13 mouse cellular contexts compared by ENCODE assay signal in genomic region chr17:83179151-83179531, GRCm38 (mm10). TPM values are rescaled to one million over a fixed set of nuclear protein-coding genes. Genes with fewer than 3 reads are reported as not detected.
DNase-seq lines count a peak whose midpoint lies in the region; ATAC-seq and TF ChIP-seq lines count a peak whose summit lies in the region.
"Had no signal": no experiment of that assay in that cellular context is flagged by ENCODE, and none has a peak within 500 bp of the region (broad histone marks: within the 10 kb centered on the region; RNA-seq: fewer than 3 reads in every experiment).

No protein-coding gene starts in this region.

- no peaks in the 10 kb centered on the region for H3K36me3 ChIP-seq in forebrain, embryonic 12.5 days (replicated peaks)
- no peaks in the 10 kb centered on the region for H3K36me3 ChIP-seq in forebrain, embryonic 16.5 days (ENCODE audit: control insufficient read depth, insufficient read depth)
- no peaks in the 10 kb centered on the region for H3K36me3 ChIP-seq in liver, adult 2 months (ENCODE audit: control insufficient read depth, insufficient read depth, low read length)
- no peaks in the 10 kb centered on the region for H3K36me3 ChIP-seq in liver, postnatal 0 days (replicated peaks; ENCODE audit: insufficient read depth, low read length)
- no peaks in the 10 kb centered on the region for H3K36me3 ChIP-seq in embryonic facial prominence, embryonic 11.5 days (replicated peaks; ENCODE audit: control insufficient read depth, insufficient read depth, low read depth, low read length)
- H3K36me3 ChIP-seq in limb, embryonic 14.5 days (ENCODE audit: control insufficient read depth, insufficient read depth, low read length), result no peaks in the 10 kb centered on the region

- no peak overlapping the region for H3K4me2 ChIP-seq in forebrain, embryonic 12.5 days
- no peak overlapping the region for H3K4me2 ChIP-seq in forebrain, embryonic 16.5 days (ENCODE audit: low read length)
- H3K4me2 ChIP-seq in liver, postnatal 0 days (ENCODE audit: low read depth, low read length), result no peak overlapping the region
- no peak overlapping the region for H3K4me2 ChIP-seq in embryonic facial prominence, embryonic 11.5 days (ENCODE audit: low read depth, low read length)
- no peak overlapping the region for H3K4me2 ChIP-seq in limb, embryonic 14.5 days (replicated peaks; ENCODE audit: low read depth, low read length, severe bottlenecking)

- 65% methylated on average over 6 of the region's 6 CpGs for WGBS in forebrain, embryonic 12.5 days
- WGBS in forebrain, embryonic 16.5 days, result 66% methylated on average over 6 of the region's 6 CpGs
- WGBS in liver, adult 2 months, result 33% methylated on average over 6 of the region's 6 CpGs
- 56% methylated on average over 6 of the region's 6 CpGs for WGBS in liver, postnatal 0 days (ENCODE audit: insufficient replicate concordance)
- 19% methylated on average over 6 of the region's 6 CpGs for WGBS in embryonic facial prominence, embryonic 11.5 days
- 10% methylated on average over 6 of the region's 6 CpGs for WGBS in limb, embryonic 14.5 days

- no peak for TF ChIP-seq POLR2A in liver, adult 2 months (IDR thresholded peaks at IDR 0.05; ENCODE audit: extremely low read depth, insufficient read depth, low read length)
- no peak for TF ChIP-seq POLR2A in limb, embryonic 14.5 days (IDR thresholded peaks at IDR 0.05; ENCODE audit: borderline replicate concordance, extremely low read depth, insufficient read depth, insufficient read length)

- no peak for TF ChIP-seq CTCF in liver, adult 2 months (IDR thresholded peaks at IDR 0.05; ENCODE audit: low read depth, low read length)
- no peak for TF ChIP-seq CTCF in liver, postnatal 0 days (IDR thresholded peaks at IDR 0.05; ENCODE audit: low read depth)

- H3K9me3 ChIP-seq in forebrain, embryonic 12.5 days, result no peaks in the 10 kb centered on the region
- no peaks in the 10 kb centered on the region for H3K9me3 ChIP-seq in forebrain, embryonic 16.5 days (ENCODE audit: control insufficient read depth, low read length)
- no peaks in the 10 kb centered on the region for H3K9me3 ChIP-seq in liver, postnatal 0 days (ENCODE audit: low read length)
- H3K9me3 ChIP-seq in embryonic facial prominence, embryonic 11.5 days (replicated peaks; ENCODE audit: control insufficient read depth, low read length), result no peaks in the 10 kb centered on the region
- no peaks in the 10 kb centered on the region for H3K9me3 ChIP-seq in limb, embryonic 14.5 days (ENCODE audit: control insufficient read depth, low read length)

- TF ChIP-seq EP300 in liver, postnatal 0 days (IDR thresholded peaks at IDR 0.05; ENCODE audit: low read depth), result no peak

- H3K4me1 ChIP-seq in forebrain, embryonic 12.5 days, result peaks cover 6% of the 10 kb centered on the region; the same call in 1 of the 2 replicates
- no peaks in the 10 kb centered on the region; the same call in 1 of the 2 replicates for H3K4me1 ChIP-seq in forebrain, embryonic 16.5 days (replicated peaks; ENCODE audit: control insufficient read depth, insufficient read depth, low read length)
- peaks cover 31% of the 10 kb centered on the region for H3K4me1 ChIP-seq in liver, adult 2 months (ENCODE audit: control insufficient read depth, insufficient read depth, low read length)
- H3K4me1 ChIP-seq in liver, postnatal 0 days (ENCODE audit: insufficient read depth), result peaks cover 10% of the 10 kb centered on the region
- H3K4me1 ChIP-seq in embryonic facial prominence, embryonic 11.5 days (ENCODE audit: control insufficient read depth, insufficient read depth, low read length), result peaks cover 2% of the 10 kb centered on the region; the same call in 1 of the 2 replicates
- peaks cover 22% of the 10 kb centered on the region for H3K4me1 ChIP-seq in limb, embryonic 14.5 days (ENCODE audit: control insufficient read depth, insufficient read depth, low read length)

- no peak for ATAC-seq in forebrain, embryonic 12.5 days (ENCODE audit: low FRiP score)
- no peak for ATAC-seq in forebrain, embryonic 16.5 days
- no peak for ATAC-seq in liver, postnatal 0 days
- ATAC-seq in embryonic facial prominence, embryonic 11.5 days (replicated peaks; ENCODE audit: insufficient number of reproducible peaks, low FRiP score, low TSS enrichment, low read depth), result peak; percentile 60; the same call in 1 of the 2 replicates
- peak; percentile 49; the same call in 1 of the 2 replicates for ATAC-seq in limb, embryonic 14.5 days (ENCODE audit: low FRiP score, low read depth)

- 0 out of 2 replicates have a peak overlapping the region, but pooled peaks have one; percentile 8 for H3K27ac ChIP-seq in forebrain, embryonic 12.5 days
- no peak overlapping the region for H3K27ac ChIP-seq in forebrain, embryonic 16.5 days (ENCODE audit: low read length)
- peak overlapping the region; percentile 25; the same call in 1 of the 2 replicates for H3K27ac ChIP-seq in liver, adult 2 months (replicated peaks; ENCODE audit: insufficient read depth, low read depth, low read length)
- no peak overlapping the region for H3K27ac ChIP-seq in liver, postnatal 0 days (ENCODE audit: low read depth)
- no peak overlapping the region for H3K27ac ChIP-seq in embryonic facial prominence, embryonic 11.5 days (replicated peaks; ENCODE audit: low read depth, low read length)
- H3K27ac ChIP-seq in limb, embryonic 14.5 days (replicated peaks; ENCODE audit: low read depth, low read length), result no peak overlapping the region
- H3K27ac ChIP-seq: gastrocnemius, adult 2 months; layer of hippocampus, adult 2 months had no signal

- H3K79me2 ChIP-seq in liver, adult 2 months (ENCODE audit: control insufficient read depth, insufficient read depth, low read length), result no peaks in the 10 kb centered on the region

- H3K27me3 ChIP-seq in forebrain, embryonic 12.5 days, result no peaks in the 10 kb centered on the region
- H3K27me3 ChIP-seq in forebrain, embryonic 16.5 days (replicated peaks; ENCODE audit: control insufficient read depth, insufficient read depth, low read length), result no peaks in the 10 kb centered on the region
- H3K27me3 ChIP-seq in liver, adult 2 months (ENCODE audit: control insufficient read depth, insufficient read depth, low read length), result no peaks in the 10 kb centered on the region
- no peaks in the 10 kb centered on the region for H3K27me3 ChIP-seq in liver, postnatal 0 days (ENCODE audit: insufficient read depth, low read length)
- no peaks in the 10 kb centered on the region for H3K27me3 ChIP-seq in embryonic facial prominence, embryonic 11.5 days (ENCODE audit: control insufficient read depth, insufficient read depth, low read length)
- peaks cover 56% of the 10 kb centered on the region for H3K27me3 ChIP-seq in limb, embryonic 14.5 days (ENCODE audit: control insufficient read depth, insufficient read depth, low read length)

- no peak for DNase-seq in liver, adult 2 months (ENCODE audit: extremely low read depth, low read depth, low spot score)
- no peak for DNase-seq in liver, postnatal 0 days
- DNase-seq in embryonic facial prominence, embryonic 11.5 days (ENCODE audit: low spot score), result peak; percentile 83
- DNase-seq in limb, embryonic 14.5 days (ENCODE audit: low spot score), result no peak
- no peak for DNase-seq in thymus, postnatal 0 days (ENCODE audit: low spot score)
- no peak for DNase-seq in adrenal gland, postnatal 4 days (ENCODE audit: low spot score in 2 of 2)
- DNase-seq: cerebellum, postnatal 25 days; gastrocnemius, adult 2 months; heart, postnatal 4 days; thymus, postnatal 25 days had no signal

- no peak overlapping the region for H3K9ac ChIP-seq in forebrain, embryonic 12.5 days
- no peak overlapping the region for H3K9ac ChIP-seq in forebrain, embryonic 16.5 days (replicated peaks; ENCODE audit: low read depth, low read length)
- H3K9ac ChIP-seq in liver, adult 2 months (ENCODE audit: low read depth, low read length), result no peak overlapping the region
- no peak overlapping the region for H3K9ac ChIP-seq in liver, postnatal 0 days (replicated peaks)
- H3K9ac ChIP-seq in embryonic facial prominence, embryonic 11.5 days (replicated peaks; ENCODE audit: low read length), result no peak overlapping the region
- no peak overlapping the region for H3K9ac ChIP-seq in limb, embryonic 14.5 days (ENCODE audit: low read depth, low read length, severe bottlenecking)

- no peak overlapping the region for H3K4me3 ChIP-seq in forebrain, embryonic 12.5 days (replicated peaks)
- no peak overlapping the region for H3K4me3 ChIP-seq in forebrain, embryonic 16.5 days (replicated peaks; ENCODE audit: low read length)
- H3K4me3 ChIP-seq in liver, adult 2 months (ENCODE audit: insufficient read depth, low read depth, low read length), result no peak overlapping the region
- H3K4me3 ChIP-seq in liver, postnatal 0 days (ENCODE audit: low read depth, low read length), result no peak overlapping the region
- no peak overlapping the region for H3K4me3 ChIP-seq in embryonic facial prominence, embryonic 11.5 days (ENCODE audit: low read depth, low read length)
- no peak overlapping the region for H3K4me3 ChIP-seq in limb, embryonic 14.5 days (replicated peaks; ENCODE audit: low read length)
- H3K4me3 ChIP-seq: gastrocnemius, adult 2 months; layer of hippocampus, adult 2 months had no signal

RNA-seq across cellular contexts. Expression of gene Pkdcc, which starts 36.0 kb away (rescaled TPM):
- 7.1 and 10.8 TPM in 2 replicates for polyA plus RNA-seq in forebrain, embryonic 12.5 days (2016; fragmentation: Nextera tagmentation; extraction: Ambion mirVana)
- 5.5 and 5.8 TPM in 2 replicates for polyA plus RNA-seq in forebrain, embryonic 16.5 days (2015; fragmentation: Nextera tagmentation; extraction: Ambion mirVana)
- 16.1 and 25.6 TPM in 2 replicates for total RNA-seq in liver, adult 2 months (2014; rRNA removed)
- 37.2 and 60.8 TPM in 2 replicates for polyA plus RNA-seq in liver, adult 2 months (2012; rRNA removed)
- polyA plus RNA-seq in liver, postnatal 0 days (2015; fragmentation: Nextera tagmentation; extraction: Ambion mirVana), result 2.5 and 3.6 TPM in 2 replicates
- 23.4 and 24.5 TPM in 2 replicates for polyA plus RNA-seq in embryonic facial prominence, embryonic 11.5 days (2014; fragmentation: Nextera tagmentation; extraction: Ambion mirVana)
- polyA plus RNA-seq in limb, embryonic 14.5 days (2012; rRNA removed), result 145 and 226 TPM in 2 replicates
- 20.4 and 20.9 TPM in 2 replicates for polyA plus RNA-seq in limb, embryonic 14.5 days (2014; fragmentation: Nextera tagmentation; extraction: Ambion mirVana)
- 12.5 and 13.1 TPM in 2 replicates for polyA plus RNA-seq in thymus, postnatal 0 days (2015; fragmentation: Nextera tagmentation; extraction: Ambion mirVana)
- 100 to 1,000 TPM; 165 to 175 TPM for total RNA-seq in adrenal gland, postnatal 4 days (2021)

Comparison
In these comparisons a context has a peak if more than half of its experiments do, and no peak if none do; other contexts are left out.
1. H3K27ac ChIP-seq: peak in forebrain, embryonic 12.5 days (single experiment) and liver, adult 2 months (single experiment); none in forebrain, embryonic 16.5 days (single experiment), liver, postnatal 0 days (single experiment), embryonic facial prominence, embryonic 11.5 days (single experiment) and limb, embryonic 14.5 days (single experiment).
2. ATAC-seq: peak in embryonic facial prominence, embryonic 11.5 days (single experiment) and limb, embryonic 14.5 days (single experiment); none in forebrain, embryonic 12.5 days (single experiment), forebrain, embryonic 16.5 days (single experiment) and liver, postnatal 0 days (single experiment).